Mouse (Mus musculus) heart, postnatal 0 days (tissue): ENCODE data around the gene Hist1h4i. TPM values are rescaled to one million over a fixed set of nuclear protein-coding genes. Genes with fewer than 3 reads are reported as not detected.

Source experiments
- ATAC-seq: fragments of 200-750 bp; cut with Nextera tagmentation; 2 replicates; pipeline ENCODE4 v1.8.0; 2017; ENCODE audit warnings: low read depth, moderate number of reproducible peaks, moderate library complexity; ENCODE audit not compliant: insufficient read depth
- DNase-seq: peaks from one replicate; pipeline ENCODE4 v3.0.0-alpha.2; 2016; ENCODE audit warnings: low spot score
- H3K27ac ChIP-seq: fragments of 300-500 bp; sonication (generic); 2 replicates; pipeline ENCODE4 v1.5.1; 2014; ENCODE audit warnings: low read depth, mild to moderate bottlenecking
- H3K27me3 ChIP-seq: fragments of 300-500 bp; sonication (generic); 2 replicates; pipeline ENCODE4 v1.6.1; 2014; ENCODE audit warnings: low read length, mixed read lengths; ENCODE audit not compliant: control insufficient read depth, insufficient read depth
- H3K36me3 ChIP-seq: fragments of 300-500 bp; sonication (generic); replicated peaks from 2 replicates; pipeline ENCODE4 v1.6.1; 2014; ENCODE audit warnings: low read length, mixed read lengths; ENCODE audit not compliant: control insufficient read depth, insufficient read depth
- H3K4me1 ChIP-seq: fragments of 300-500 bp; sonication (generic); 2 replicates; pipeline ENCODE4 v1.6.1; 2014; ENCODE audit warnings: antibody characterized with exemption; ENCODE audit not compliant: control insufficient read depth, insufficient read depth
- H3K4me2 ChIP-seq: fragments of 300-500 bp; sonication (generic); 2 replicates; pipeline ENCODE4 v1.6.1; 2014; ENCODE audit warnings: low read depth, mild to moderate bottlenecking, low read length, moderate library complexity
- H3K4me3 ChIP-seq: fragments of 300-500 bp; sonication (generic); 2 replicates; pipeline ENCODE4 v1.5.1; 2014; ENCODE audit warnings: low read depth, low read length
- H3K9ac ChIP-seq: fragments of 300-500 bp; sonication (generic); replicated peaks from 2 replicates; pipeline ENCODE4 v1.6.1; 2014; ENCODE audit warnings: low read depth, low read length, mixed read lengths
- H3K9me3 ChIP-seq: fragments of 300-500 bp; sonication (generic); replicated peaks from 2 replicates; pipeline ENCODE4 v1.6.1; 2016; ENCODE audit warnings: low read length; ENCODE audit not compliant: control insufficient read depth
- CTCF ChIP-seq: IDR thresholded peaks from 2 replicates; pipeline ENCODE4 v1.5.1; 2016; ENCODE audit warnings: antibody characterized with exemption, control low read depth, low read depth
- EP300 ChIP-seq: IDR thresholded peaks from 2 replicates; pipeline ENCODE4 v1.6.1; 2016; ENCODE audit warnings: antibody characterized with exemption, low read depth
- WGBS: fragments of 180-500 bp; shearing (Covaris S2); extraction: QIAGEN DNeasy Blood & Tissue Kit; methylation state at CpG from one replicate; pipeline ENCODE4 v1.1.7; 2014; 5-methylcytosine and 5-hydroxymethylcytosine counted together
- polyA plus RNA-seq: library from polyadenylated mRNA; unstranded; fragments of >200 nt; fragmentation: Nextera tagmentation; extraction: Ambion mirVana; gene quantifications from 2 replicates; pipeline ENCODE4 v1.2.1, GENCODE M21; 2015
- total RNA-seq: library from RNA; depleted of rRNA; stranded (reverse); fragments of >200 nt; gene quantifications from 2 replicates; pipeline ENCODE4 v1.2.3, GENCODE M21; 2014; ENCODE audit warnings: low replicate concordance

The Hist1h4i gene
- total and polyA plus RNA-seq, 2 experiments from 2014 or later, result 4.0 to 29.3 TPM

- ATAC-seq, result no peak
- Histone ChIP-seq H3K36me3 (no peaks in the 10 kb centered on the region), H3K27ac (no peak overlapping the region), H3K4me1 (peaks cover 6% of the 10 kb centered on the region), H3K27me3 (peaks cover 99% of the 10 kb centered on the region), H3K9me3 (no peaks in the 10 kb centered on the region), H3K9ac (no peak overlapping the region), H3K4me2 (no peak overlapping the region), H3K4me3 (no peak overlapping the region)
- DNase-seq, result no peak
- TF ChIP-seq EP300 (no peak), CTCF (no peak)
- 17% methylated on average over 5 of the region's 5 CpGs for WGBS
Measured at GRCm38 (mm10) chr13:22001823-22002222, 39.3 kb downstream of the Hist1h4i start.

GRCm38 (mm10) chr13:22001346-22001745 is 39.8 kb downstream of the Hist1h4i start:
- no peak overlapping the region for H3K27ac ChIP-seq
- H3K4me1 ChIP-seq, result peaks cover 9% of the 10 kb centered on the region
- no peak for TF ChIP-seq CTCF
- TF ChIP-seq EP300, result no peak
- peaks cover 99% of the 10 kb centered on the region for H3K27me3 ChIP-seq
- H3K36me3 ChIP-seq, result no peaks in the 10 kb centered on the region
- H3K4me3 ChIP-seq, result no peak overlapping the region
- ATAC-seq (no peak), DNase-seq (no peak)
- WGBS, result 54% methylated on average over 2 of the region's 2 CpGs
- H3K4me2 ChIP-seq, result no peak overlapping the region
- H3K9ac ChIP-seq, result no peak overlapping the region
- H3K9me3 ChIP-seq, result no peaks in the 10 kb centered on the region

- no peak overlapping the region for H3K4me3 ChIP-seq
- WGBS, result 51% methylated on average over 4 of the region's 4 CpGs
- H3K27me3 ChIP-seq, result peaks cover 97% of the 10 kb centered on the region
- no peaks in the 10 kb centered on the region for H3K36me3 ChIP-seq
- no peak overlapping the region for H3K4me2 ChIP-seq
- ATAC-seq (no peak), DNase-seq (no peak)
- H3K4me1 ChIP-seq, result 0 out of 2 replicates have a peak, but pooled peaks cover 3% of the 10 kb centered on the region
- H3K9ac ChIP-seq, result no peak overlapping the region
- TF ChIP-seq EP300, result no peak
- TF ChIP-seq CTCF, result no peak
- no peak overlapping the region for H3K27ac ChIP-seq
- H3K9me3 ChIP-seq, result no peaks in the 10 kb centered on the region
Measured at GRCm38 (mm10) chr13:21999147-21999546, 42.0 kb downstream of the Hist1h4i start.

- no peak for TF ChIP-seq CTCF
- no peak for TF ChIP-seq EP300
- no peak overlapping the region for H3K4me3 ChIP-seq
- 0 out of 2 replicates have a peak, but pooled peaks cover 3% of the 10 kb centered on the region for H3K4me1 ChIP-seq
- peaks cover 97% of the 10 kb centered on the region for H3K27me3 ChIP-seq
- no peak for DNase-seq
- H3K9ac ChIP-seq, result no peak overlapping the region
- no peak for ATAC-seq
- no peaks in the 10 kb centered on the region for H3K9me3 ChIP-seq
- no peak overlapping the region for H3K4me2 ChIP-seq
- H3K36me3 ChIP-seq, result no peaks in the 10 kb centered on the region
- H3K27ac ChIP-seq, result no peak overlapping the region
- WGBS, result 39% methylated on average over 3 of the region's 3 CpGs
Measured at GRCm38 (mm10) chr13:21998412-21998811, 42.8 kb downstream of the Hist1h4i start.

GRCm38 (mm10) chr13:21997821-21998220 is 43.3 kb downstream of the Hist1h4i start:
- Histone ChIP-seq H3K27me3 (peaks cover 94% of the 10 kb centered on the region), H3K4me2 (no peak overlapping the region), H3K27ac (no peak overlapping the region), H3K9ac (no peak overlapping the region), H3K36me3 (no peaks in the 10 kb centered on the region), H3K4me3 (no peak overlapping the region), H3K4me1 (0 out of 2 replicates have a peak, but pooled peaks cover 3% of the 10 kb centered on the region), H3K9me3 (no peaks in the 10 kb centered on the region)
- ATAC-seq, result no peak
- DNase-seq, result no peak
- 11% methylated on average over 4 of the region's 4 CpGs for WGBS
- TF ChIP-seq EP300, result no peak
- no peak for TF ChIP-seq CTCF

- DNase-seq (no peak), ATAC-seq (no peak)
- Histone ChIP-seq H3K36me3 (no peaks in the 10 kb centered on the region), H3K9ac (no peak overlapping the region), H3K4me2 (peak overlapping the region; percentile 59), H3K27me3 (peaks cover 92% of the 10 kb centered on the region), H3K4me3 (peak overlapping the region; percentile 40), H3K4me1 (0 out of 2 replicates have a peak, but pooled peaks cover 3% of the 10 kb centered on the region), H3K27ac (no peak overlapping the region), H3K9me3 (no peaks in the 10 kb centered on the region)
- TF ChIP-seq EP300 (no peak), CTCF (no peak)
- 5% methylated on average over 21 of the region's 21 CpGs for WGBS
Measured at GRCm38 (mm10) chr13:21997201-21997820, 43.9 kb downstream of the Hist1h4i start.
